Mouse (Mus musculus): Measurements from ENCODE around the gene Zc3h7b.

DNA sequence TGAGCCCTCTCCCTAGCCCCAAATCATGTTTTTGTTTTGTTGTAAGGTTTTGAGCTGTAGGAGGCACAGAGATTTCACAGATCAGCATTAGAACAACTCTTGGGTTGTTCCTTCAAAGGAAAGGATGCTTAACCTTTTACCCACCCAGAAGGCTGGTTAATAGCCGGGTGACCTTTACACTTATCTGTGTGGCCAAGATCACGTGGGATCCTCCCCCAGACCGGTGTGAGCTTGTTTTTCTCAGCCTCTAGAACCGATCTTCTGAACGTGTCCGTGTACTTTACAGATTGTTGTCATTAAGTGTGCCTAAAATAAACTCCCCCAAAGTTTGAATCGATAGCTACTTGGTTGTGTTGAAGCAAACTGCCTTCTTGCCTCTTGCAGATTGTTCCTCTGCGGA lies 44.3 kb upstream of the Zc3h7b start:
- TF ChIP-seq ZNF384 (IDR thresholded peaks at IDR 0.05; ENCODE audit: low read depth, low read length) (no peak), HCFC1 (IDR thresholded peaks at IDR 0.05; ENCODE audit: borderline replicate concordance, insufficient read depth, low read length) (no peak), ZC3H11A (IDR thresholded peaks at IDR 0.05; ENCODE audit: borderline replicate concordance, low read depth, low read length) (no peak), CHD2 (IDR thresholded peaks at IDR 0.05; ENCODE audit: low read depth, low read length) (no peak)
